Mouse (Mus musculus) midbrain, embryonic 11.5 days (tissue): ENCODE data around the gene Asl. TPM values are rescaled to one million over a fixed set of nuclear protein-coding genes. Genes with fewer than 3 reads are reported as not detected.

Experiments used
- ATAC-seq: fragments of 200-750 bp; cut with Nextera tagmentation; 2 replicates; pipeline ENCODE4 v1.8.0; 2017; ENCODE audit warnings: moderate TSS enrichment, moderate library complexity; ENCODE audit not compliant: low FRiP score
- DNase-seq: peaks from one replicate; pipeline ENCODE4 v3.0.0; 2015; ENCODE audit warnings: low spot score; ENCODE audit errors: missing footprints
- H3K27ac ChIP-seq: fragments of 300-500 bp; sonication (generic); 2 replicates; pipeline ENCODE4 v1.5.1; 2014; ENCODE audit warnings: low read depth, low read length
- H3K27me3 ChIP-seq: fragments of 300-500 bp; sonication (generic); 2 replicates; pipeline ENCODE4 v1.6.1; 2014; ENCODE audit warnings: mild to moderate bottlenecking, low read length, moderate library complexity, mixed read lengths; ENCODE audit not compliant: control insufficient read depth, insufficient read depth
- H3K36me3 ChIP-seq: fragments of 300-500 bp; sonication (generic); 2 replicates; pipeline ENCODE4 v1.6.1; 2014; ENCODE audit warnings: mild to moderate bottlenecking, low read length, moderate library complexity, mixed read lengths; ENCODE audit not compliant: control insufficient read depth, insufficient read depth
- H3K4me1 ChIP-seq: fragments of 300-500 bp; sonication (generic); 2 replicates; pipeline ENCODE4 v1.6.1; 2014; ENCODE audit warnings: low read length; ENCODE audit not compliant: control insufficient read depth, insufficient read depth
- H3K4me2 ChIP-seq: fragments of 300-500 bp; sonication (generic); 2 replicates; pipeline ENCODE4 v1.6.1; 2014; ENCODE audit warnings: mild to moderate bottlenecking, moderate library complexity
- H3K4me3 ChIP-seq: fragments of 300-500 bp; sonication (generic); 2 replicates; pipeline ENCODE4 v1.5.1; 2014; ENCODE audit warnings: low read depth, low read length
- H3K9ac ChIP-seq: fragments of 300-500 bp; sonication (generic); 2 replicates; pipeline ENCODE4 v1.6.1; 2014; ENCODE audit warnings: low read length
- H3K9me3 ChIP-seq: fragments of 300-500 bp; sonication (generic); 2 replicates; pipeline ENCODE4 v1.6.1; 2016; ENCODE audit warnings: low read length; ENCODE audit not compliant: control insufficient read depth
- whole genome bisulfite sequencing: fragments of 180-500 bp; shearing (Covaris S2); extraction: QIAGEN DNeasy Blood & Tissue Kit; methylation state at CpG from one replicate; pipeline ENCODE4 v1.1.7; 2014; 5-methylcytosine and 5-hydroxymethylcytosine counted together
- polyA plus RNA-seq: library from polyadenylated mRNA; unstranded; fragments of >200 nt; fragmentation: Nextera tagmentation; extraction: Ambion mirVana; gene quantifications from 2 replicates; pipeline ENCODE4 v1.2.1, GENCODE M21; 2014

Asl gene
- polyA plus RNA-seq, 1 experiment from 2014 or later = 30.1 TPM

DNA sequence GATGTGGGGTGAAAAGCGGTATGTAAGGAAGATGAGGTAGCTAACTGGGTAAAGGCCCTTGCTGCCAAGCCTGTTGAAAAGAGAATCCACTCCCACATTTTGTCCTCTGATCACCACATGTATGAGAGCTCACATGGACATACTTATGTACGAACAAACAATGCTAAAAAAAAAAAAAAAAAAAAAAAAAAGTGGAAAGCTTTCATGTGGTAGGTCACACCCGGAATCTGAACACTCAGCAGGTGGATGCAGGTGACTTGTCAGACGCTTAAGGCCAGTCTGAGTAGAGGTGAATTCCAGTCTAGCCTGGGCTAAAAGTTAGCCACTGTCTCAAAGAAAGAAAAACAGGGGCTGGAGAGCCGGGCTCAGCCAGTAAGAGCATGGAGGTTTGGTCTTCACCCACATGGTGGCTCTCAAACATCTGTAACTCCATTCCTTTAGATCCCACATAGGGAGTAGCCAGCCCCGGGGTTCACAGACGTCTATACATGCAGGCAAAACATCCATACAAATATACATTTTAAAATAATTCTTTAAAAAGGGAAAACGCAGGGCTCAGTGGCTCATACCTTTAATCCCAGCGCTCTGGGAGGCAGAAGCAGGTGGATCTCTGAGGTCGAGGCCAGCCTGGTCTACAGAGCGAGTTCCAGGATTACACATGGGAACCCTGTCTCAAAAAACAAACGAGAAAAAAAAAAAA lies 5.8 kb downstream of the Asl start:
- peak overlapping the region; percentile 76; the same call in 1 of the 2 replicates for H3K4me2 ChIP-seq
- no peak overlapping the region for H3K27ac ChIP-seq
- H3K9me3 ChIP-seq = no peaks in the 10 kb centered on the region
- no peak overlapping the region for H3K9ac ChIP-seq
- DNase-seq (peak; percentile 87), ATAC-seq (0 out of 2 replicates have a peak, but pooled peaks have one; percentile 10)
- H3K4me3 ChIP-seq = peak overlapping the region; percentile 50; the same call in 1 of the 2 replicates
- WGBS = 42% methylated on average over 12 of the region's 12 CpGs
- no peaks in the 10 kb centered on the region for H3K36me3 ChIP-seq
- H3K4me1 ChIP-seq = no peaks in the 10 kb centered on the region; the same call in 1 of the 2 replicates
- no peaks in the 10 kb centered on the region for H3K27me3 ChIP-seq

DNA sequence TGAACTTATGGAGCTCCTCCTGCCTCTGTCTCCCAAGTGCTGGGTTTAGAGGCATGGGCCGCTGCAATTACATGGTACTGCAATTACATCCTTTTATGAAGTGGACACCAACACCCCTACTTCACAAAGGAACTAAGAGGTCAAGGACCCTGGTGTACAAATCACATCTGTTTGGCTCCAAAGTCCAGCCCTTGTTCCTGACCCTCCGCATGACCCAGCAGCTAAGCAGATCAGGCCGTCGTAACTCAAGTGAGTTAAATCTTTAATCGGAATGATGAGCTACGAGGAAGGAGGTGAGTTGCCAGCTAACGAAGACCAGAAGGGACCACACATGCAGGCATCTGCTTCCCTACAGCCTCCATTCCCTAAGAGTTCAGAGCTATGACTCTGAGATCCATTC lies 6.7 kb downstream of the Asl start:
- 79% methylated on average over 7 of the region's 7 CpGs for WGBS
- Histone ChIP-seq H3K36me3 (no peaks in the 10 kb centered on the region), H3K9ac (no peak overlapping the region), H3K9me3 (no peaks in the 10 kb centered on the region), H3K4me1 (no peaks in the 10 kb centered on the region; the same call in 1 of the 2 replicates), H3K27ac (no peak overlapping the region), H3K4me3 (no peak overlapping the region), H3K27me3 (no peaks in the 10 kb centered on the region), H3K4me2 (no peak overlapping the region)
- ATAC-seq = no peak
- no peak for DNase-seq

DNA sequence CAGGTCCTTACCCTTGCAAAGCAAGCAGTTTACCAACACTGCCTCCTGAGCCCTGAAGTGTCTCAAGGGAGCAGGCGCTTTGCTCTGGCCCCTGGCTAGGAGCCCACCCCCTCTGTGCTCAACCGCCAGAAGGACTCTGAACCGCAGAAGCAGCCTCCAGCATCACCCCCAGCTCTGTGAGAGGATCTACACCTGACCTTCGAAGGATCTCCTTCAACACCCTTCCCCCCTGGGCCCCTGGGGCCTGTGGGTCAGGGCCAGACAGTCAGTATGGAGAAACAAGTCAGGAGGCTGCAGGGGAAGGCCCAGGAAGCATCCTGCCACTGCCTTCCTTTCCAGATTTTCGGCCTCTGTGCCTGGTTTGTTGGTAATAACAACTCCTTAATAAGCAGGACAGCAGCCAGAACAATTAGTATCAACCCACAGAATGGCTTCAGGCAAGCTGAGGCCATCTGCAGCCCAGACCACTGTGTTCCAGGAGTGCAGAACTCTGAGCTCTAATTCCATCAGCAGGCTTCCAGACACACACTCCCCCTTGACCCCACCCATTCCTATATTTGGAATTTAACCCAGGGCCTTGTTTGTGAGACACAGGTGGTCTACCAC lies 7.6 kb downstream of the Asl start:
- 74% methylated on average over 5 of the region's 5 CpGs for WGBS
- no peaks in the 10 kb centered on the region for H3K36me3 ChIP-seq
- no peak overlapping the region for H3K9ac ChIP-seq
- H3K4me3 ChIP-seq = no peak overlapping the region
- no peak for ATAC-seq
- H3K27me3 ChIP-seq = no peaks in the 10 kb centered on the region
- H3K4me2 ChIP-seq = no peak overlapping the region
- no peaks in the 10 kb centered on the region; the same call in 1 of the 2 replicates for H3K4me1 ChIP-seq
- peak; percentile 19 for DNase-seq
- no peak overlapping the region for H3K27ac ChIP-seq
- H3K9me3 ChIP-seq = no peaks in the 10 kb centered on the region

DNA sequence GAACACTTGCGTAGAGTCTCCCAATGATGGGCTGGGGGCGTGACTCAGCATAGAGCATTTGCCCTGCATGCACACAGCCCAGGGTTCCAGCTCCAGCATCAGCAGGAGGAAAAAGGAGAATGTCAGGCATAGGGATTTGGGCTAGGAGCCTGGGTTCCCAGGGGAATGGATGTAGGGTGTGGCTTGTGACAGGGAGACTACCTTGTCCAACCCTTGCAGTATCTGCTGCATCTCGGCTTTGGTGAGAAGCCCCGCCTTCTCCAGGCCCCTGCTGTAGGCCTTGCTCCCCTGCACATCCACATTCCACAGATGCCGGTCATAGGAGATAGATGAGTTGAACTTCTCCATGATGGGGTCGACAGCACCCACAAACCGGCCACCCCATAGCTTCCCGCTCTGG lies 9.6 kb downstream of the Asl start:
- ATAC-seq (no peak), DNase-seq (no peak)
- WGBS = 76% methylated on average over 8 of the region's 8 CpGs
- Histone ChIP-seq H3K27ac (no peak overlapping the region), H3K4me2 (no peak overlapping the region), H3K36me3 (peaks cover 3% of the 10 kb centered on the region; the same call in 1 of the 2 replicates), H3K4me3 (no peak overlapping the region), H3K9me3 (no peaks in the 10 kb centered on the region), H3K9ac (no peak overlapping the region), H3K27me3 (no peaks in the 10 kb centered on the region), H3K4me1 (no peaks in the 10 kb centered on the region; the same call in 1 of the 2 replicates)

DNA sequence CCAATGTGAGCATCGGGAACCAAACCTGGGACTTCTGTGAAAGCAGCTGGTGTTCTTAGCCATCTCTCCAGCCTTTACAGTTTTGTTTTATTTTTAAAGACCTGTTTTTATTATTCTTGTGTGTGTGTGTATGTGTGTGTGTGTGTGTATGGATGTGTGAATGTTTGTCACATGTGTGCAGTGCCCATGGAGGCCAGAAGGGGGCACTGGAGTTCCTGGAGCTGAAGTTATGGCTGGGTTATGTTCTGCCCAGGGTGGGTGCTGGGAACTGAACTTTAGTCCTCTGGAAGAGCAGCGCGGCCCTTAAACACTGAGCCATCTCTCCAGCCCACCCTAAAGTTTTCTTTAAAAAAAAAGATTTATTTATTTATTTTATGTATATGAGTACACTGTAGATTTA lies 13.9 kb downstream of the Asl start:
- Histone ChIP-seq H3K27ac (no peak overlapping the region), H3K9ac (no peak overlapping the region), H3K4me3 (no peak overlapping the region), H3K27me3 (no peaks in the 10 kb centered on the region), H3K4me2 (no peak overlapping the region), H3K4me1 (no peaks in the 10 kb centered on the region), H3K36me3 (peaks cover 3% of the 10 kb centered on the region), H3K9me3 (peaks cover 4% of the 10 kb centered on the region; the same call in 1 of the 2 replicates)
- 98% methylated on average over 3 of the region's 3 CpGs for WGBS
- ATAC-seq = no peak
- DNase-seq = peak; percentile 51

DNA sequence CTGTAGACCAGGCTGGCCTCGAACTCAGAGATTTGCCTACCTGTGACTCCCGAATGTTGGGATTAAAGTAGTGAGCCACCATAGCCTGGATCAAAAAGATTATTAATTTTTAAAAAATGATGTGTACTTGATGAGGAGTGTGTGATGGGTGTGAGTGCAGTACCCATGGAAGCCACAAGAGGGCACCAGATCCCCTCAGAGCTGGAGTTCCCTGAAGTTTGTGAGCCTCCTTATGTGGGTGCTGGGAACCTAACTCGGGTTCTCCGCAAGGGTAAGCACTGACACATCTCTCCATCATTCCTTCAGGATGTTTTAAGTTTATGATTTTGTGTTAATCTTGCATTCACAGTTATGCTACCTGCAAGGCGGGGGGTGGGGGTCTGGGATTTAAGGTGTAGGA lies 18.1 kb downstream of the Asl start:
- H3K4me1 ChIP-seq = no peaks in the 10 kb centered on the region
- H3K4me2 ChIP-seq = no peak overlapping the region
- H3K9ac ChIP-seq = no peak overlapping the region
- H3K27me3 ChIP-seq = no peaks in the 10 kb centered on the region
- no peak for ATAC-seq
- 95% methylated on average over 5 of the region's 5 CpGs for WGBS
- no peak overlapping the region for H3K27ac ChIP-seq
- no peak overlapping the region for H3K4me3 ChIP-seq
- peaks cover 3% of the 10 kb centered on the region for H3K36me3 ChIP-seq
- peaks cover 4% of the 10 kb centered on the region; the same call in 1 of the 2 replicates for H3K9me3 ChIP-seq
- DNase-seq = peak; percentile 83

DNA sequence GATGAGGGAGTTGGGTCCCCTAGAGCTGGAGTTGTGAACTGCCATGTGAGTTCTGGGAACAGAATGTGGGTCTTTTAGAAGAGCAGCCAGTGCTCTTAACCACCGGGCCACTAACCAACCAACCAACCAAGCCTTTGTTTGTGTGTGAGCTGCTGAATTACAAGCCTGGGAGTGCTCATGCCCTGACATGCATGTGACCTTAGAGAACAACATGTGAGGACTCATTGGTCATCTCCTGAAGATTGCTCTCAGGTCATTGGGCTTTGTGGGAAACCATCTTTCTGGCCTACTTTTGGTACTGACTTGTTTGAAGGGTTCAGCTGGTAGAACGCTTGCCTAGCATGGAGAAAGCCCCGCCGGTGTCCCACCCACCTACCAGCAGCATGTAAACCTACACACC lies 19.3 kb downstream of the Asl start:
- peaks cover 4% of the 10 kb centered on the region; the same call in 1 of the 2 replicates for H3K9me3 ChIP-seq
- 93% methylated on average over 4 of the region's 4 CpGs for WGBS
- H3K27ac ChIP-seq = no peak overlapping the region
- DNase-seq = peak; percentile 64
- H3K36me3 ChIP-seq = no peaks in the 10 kb centered on the region; the same call in 1 of the 2 replicates
- ATAC-seq = no peak
- no peak overlapping the region for H3K4me2 ChIP-seq
- no peak overlapping the region for H3K4me3 ChIP-seq
- H3K4me1 ChIP-seq = no peaks in the 10 kb centered on the region
- no peaks in the 10 kb centered on the region for H3K27me3 ChIP-seq
- no peak overlapping the region for H3K9ac ChIP-seq

DNA sequence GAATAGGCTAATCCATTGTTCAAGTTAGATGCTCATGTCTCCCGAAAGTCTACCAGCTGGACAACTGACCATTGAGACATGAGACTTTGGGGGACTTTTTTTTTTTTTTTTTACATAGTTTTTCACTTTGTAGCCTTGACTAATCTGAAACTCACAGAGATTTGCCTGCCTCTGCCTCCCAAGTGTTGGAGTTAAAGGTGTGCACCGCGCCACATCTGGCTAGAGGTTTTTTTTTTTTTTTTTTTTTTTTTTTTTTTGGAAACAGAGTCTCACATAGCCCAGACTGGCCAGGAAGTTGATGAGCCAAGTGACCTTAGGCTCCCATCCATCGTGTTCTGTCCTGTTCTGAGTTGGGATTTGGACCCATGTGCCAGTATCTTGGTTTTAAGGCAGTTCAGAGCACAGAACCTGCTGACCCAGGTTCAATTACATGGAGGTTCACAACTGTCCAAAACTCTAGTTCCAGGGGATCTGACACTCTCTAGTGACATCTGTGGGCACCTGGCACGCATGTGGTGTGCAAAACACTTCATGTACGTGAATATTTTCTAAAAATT lies 20.9 kb downstream of the Asl start:
- Histone ChIP-seq H3K4me1 (no peaks in the 10 kb centered on the region), H3K27ac (no peak overlapping the region), H3K36me3 (no peaks in the 10 kb centered on the region; the same call in 1 of the 2 replicates), H3K4me2 (no peak overlapping the region), H3K27me3 (no peaks in the 10 kb centered on the region), H3K4me3 (no peak overlapping the region), H3K9ac (no peak overlapping the region), H3K9me3 (peaks cover 8% of the 10 kb centered on the region; the same call in 1 of the 2 replicates)
- WGBS = 87% methylated on average over 6 of the region's 6 CpGs
- ATAC-seq = no peak
- peak; percentile 59 for DNase-seq

DNA sequence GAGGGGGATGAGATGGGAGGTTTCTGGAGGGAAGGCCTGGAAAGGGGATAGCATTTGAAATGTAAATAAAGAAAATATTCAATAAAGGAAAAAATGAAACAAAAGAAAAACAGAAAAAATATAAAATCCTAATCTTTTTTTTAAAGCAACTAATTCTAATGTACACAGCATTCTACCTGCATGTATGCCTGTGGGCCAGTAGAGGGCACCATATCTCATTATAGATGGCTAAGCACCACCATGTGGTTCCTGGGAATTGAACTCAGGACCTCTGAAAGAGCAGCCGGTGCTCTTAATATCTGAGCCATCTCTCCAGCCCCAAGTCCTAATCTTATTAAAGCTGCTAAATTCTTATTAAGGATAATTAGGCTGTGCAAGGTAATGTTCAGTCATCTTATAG lies 21.7 kb downstream of the Asl start:
- Histone ChIP-seq H3K27ac (no peak overlapping the region), H3K36me3 (no peaks in the 10 kb centered on the region; the same call in 1 of the 2 replicates), H3K9me3 (peaks cover 8% of the 10 kb centered on the region; the same call in 1 of the 2 replicates), H3K4me3 (no peak overlapping the region), H3K27me3 (no peaks in the 10 kb centered on the region), H3K4me1 (no peaks in the 10 kb centered on the region), H3K9ac (no peak overlapping the region), H3K4me2 (no peak overlapping the region)
- peak; percentile 83 for DNase-seq
- ATAC-seq = no peak
- 97% methylated on average over 1 of the region's 1 CpGs for WGBS
